Mouse (Mus musculus): Measurements from ENCODE around the gene Mfn2. TPM values are rescaled to one million over a fixed set of nuclear protein-coding genes. Genes with fewer than 3 reads are reported as not detected.
A peak's percentile ranks its signal among the peaks of the same experiment; 100 is the strongest.

Mfn2 gene
- 42.9 and 43.4 TPM in 2 replicates for polyA plus RNA-seq (2016; fragmentation: Nextera tagmentation; extraction: Ambion mirVana)

- under 1% methylated on average over 56 of the region's 59 CpGs for WGBS
- H3K27ac ChIP-seq: peak within 1 kb of the TSS; percentile 99
Measured at GRCm38 (mm10) chr4:147904313-147905089, at the start of gene Mfn2. Gene Mfn2 (minus strand): TSS chr4:147904704.

GRCm38 (mm10) chr4:147953590-147953989, 49.1 kb upstream of the Mfn2 start:
- 16% methylated on average over 4 of the region's 4 CpGs for WGBS

More at GRCm38 (mm10) chr4:147904313-147905089, at the start of gene Mfn2:
- peak; percentile 92 for DNase-seq (ENCODE audit: extremely low spot score, low spot score)
- H3K4me3 ChIP-seq: peak within 1 kb of the TSS; percentile 93
- no peaks in the 10 kb centered on the region for H3K9me3 ChIP-seq
- H3K4me1 ChIP-seq: peaks cover 20% of the 10 kb centered on the region
- no peaks in the 10 kb centered on the region for H3K27me3 ChIP-seq (ENCODE audit: poor library complexity, severe bottlenecking)
- peaks cover 36% of the 10 kb centered on the region for H3K36me3 ChIP-seq (replicated peaks)

GRCm38 (mm10) chr4:147947511-147947910, 43.0 kb upstream of the Mfn2 start:
- Histone ChIP-seq H3K27me3 (ENCODE audit: poor library complexity, severe bottlenecking) (no peaks in the 10 kb centered on the region), H3K4me1 (peaks cover 10% of the 10 kb centered on the region), H3K9me3 (no peaks in the 10 kb centered on the region), H3K4me3 (no peak overlapping the region), H3K27ac (no peak overlapping the region), H3K36me3 (replicated peaks) (peaks cover 65% of the 10 kb centered on the region)
- no peak for DNase-seq (ENCODE audit: extremely low spot score, low spot score)
- 61% methylated on average over 2 of the region's 2 CpGs for WGBS

More at GRCm38 (mm10) chr4:147953590-147953989, 49.1 kb upstream of the Mfn2 start:
- no peaks in the 10 kb centered on the region for H3K9me3 ChIP-seq
- H3K36me3 ChIP-seq (replicated peaks): peaks cover 7% of the 10 kb centered on the region
- H3K4me3 ChIP-seq: no peak overlapping the region
- no peak overlapping the region for H3K27ac ChIP-seq
- H3K4me1 ChIP-seq: no peaks in the 10 kb centered on the region
- no peaks in the 10 kb centered on the region for H3K27me3 ChIP-seq (ENCODE audit: poor library complexity, severe bottlenecking)
- DNase-seq (ENCODE audit: extremely low spot score, low spot score): no peak

- WGBS: 97% methylated on average over 1 of the region's 1 CpGs
- H3K36me3 ChIP-seq (replicated peaks): peaks cover 55% of the 10 kb centered on the region
- no peaks in the 10 kb centered on the region for H3K9me3 ChIP-seq
- H3K27ac ChIP-seq: no peak overlapping the region
- peaks cover 3% of the 10 kb centered on the region for H3K27me3 ChIP-seq (ENCODE audit: poor library complexity, severe bottlenecking)
- peaks cover 34% of the 10 kb centered on the region for H3K4me1 ChIP-seq
- 0 out of 2 replicates have a peak overlapping the region, but pooled peaks have one; percentile 99 for H3K4me3 ChIP-seq
- DNase-seq (ENCODE audit: extremely low spot score, low spot score): no peak
Measured at GRCm38 (mm10) chr4:147943005-147943404, 38.5 kb upstream of the Mfn2 start.

GRCm38 (mm10) chr4:147941045-147942020, 36.8 kb upstream of the Mfn2 start:
- peak overlapping the region; percentile 83 for H3K27ac ChIP-seq
- H3K27me3 ChIP-seq (ENCODE audit: poor library complexity, severe bottlenecking): peaks cover 12% of the 10 kb centered on the region
- H3K9me3 ChIP-seq: no peaks in the 10 kb centered on the region
- peaks cover 48% of the 10 kb centered on the region for H3K4me1 ChIP-seq
- DNase-seq (ENCODE audit: extremely low spot score, low spot score): no peak
- peaks cover 38% of the 10 kb centered on the region for H3K36me3 ChIP-seq (replicated peaks)
- peak overlapping the region; percentile 99 for H3K4me3 ChIP-seq
- WGBS: 7% methylated on average over 87 of the region's 88 CpGs

- peaks cover 31% of the 10 kb centered on the region for H3K36me3 ChIP-seq (replicated peaks)
- H3K4me3 ChIP-seq: peak within 1 kb of the TSS; percentile 99
- H3K4me1 ChIP-seq: peaks cover 54% of the 10 kb centered on the region
- H3K27me3 ChIP-seq (ENCODE audit: poor library complexity, severe bottlenecking): peaks cover 12% of the 10 kb centered on the region
- peak; percentile 91 for DNase-seq (ENCODE audit: extremely low spot score, low spot score)
- H3K27ac ChIP-seq: peak within 1 kb of the TSS; percentile 83
- no peaks in the 10 kb centered on the region for H3K9me3 ChIP-seq
- 2% methylated on average over 35 of the region's 35 CpGs for WGBS
Measured at GRCm38 (mm10) chr4:147940576-147941044, 36.1 kb upstream of the Mfn2 start, which contains the start of gene 2510039O18Rik. Gene 2510039O18Rik (plus strand): TSS chr4:147940895.

- peaks cover 26% of the 10 kb centered on the region for H3K36me3 ChIP-seq (replicated peaks)
- H3K9me3 ChIP-seq: no peaks in the 10 kb centered on the region
- no peak for DNase-seq (ENCODE audit: extremely low spot score, low spot score)
- 56% methylated on average over 9 of the region's 9 CpGs for WGBS
- H3K4me1 ChIP-seq: peaks cover 54% of the 10 kb centered on the region
- peak overlapping the region; percentile 83 for H3K27ac ChIP-seq
- H3K27me3 ChIP-seq (ENCODE audit: poor library complexity, severe bottlenecking): peaks cover 12% of the 10 kb centered on the region
- peak overlapping the region; percentile 99 for H3K4me3 ChIP-seq
Measured at GRCm38 (mm10) chr4:147940111-147940510, 35.6 kb upstream of the Mfn2 start.

- H3K9me3 ChIP-seq: no peaks in the 10 kb centered on the region
- H3K4me1 ChIP-seq: peaks cover 66% of the 10 kb centered on the region
- peaks cover 12% of the 10 kb centered on the region for H3K27me3 ChIP-seq (ENCODE audit: poor library complexity, severe bottlenecking)
- peaks cover 9% of the 10 kb centered on the region for H3K36me3 ChIP-seq (replicated peaks)
- WGBS: 76% methylated on average over 14 of the region's 14 CpGs
- H3K4me3 ChIP-seq: no peak overlapping the region
- H3K27ac ChIP-seq: no peak overlapping the region
- no peak for DNase-seq (ENCODE audit: extremely low spot score, low spot score)
Measured at GRCm38 (mm10) chr4:147938148-147939096, 33.9 kb upstream of the Mfn2 start.

GRCm38 (mm10) chr4:147937486-147937885, 33.0 kb upstream of the Mfn2 start:
- H3K36me3 ChIP-seq (replicated peaks): 0 out of 2 replicates have a peak, but pooled peaks cover 2% of the 10 kb centered on the region
- no peak for DNase-seq (ENCODE audit: extremely low spot score, low spot score)
- 41% methylated on average over 5 of the region's 5 CpGs for WGBS
- peaks cover 12% of the 10 kb centered on the region for H3K27me3 ChIP-seq (ENCODE audit: poor library complexity, severe bottlenecking)
- no peak overlapping the region for H3K4me3 ChIP-seq
- H3K27ac ChIP-seq: no peak overlapping the region
- H3K4me1 ChIP-seq: peaks cover 61% of the 10 kb centered on the region
- no peaks in the 10 kb centered on the region for H3K9me3 ChIP-seq

GRCm38 (mm10) chr4:147937021-147937420, 32.5 kb upstream of the Mfn2 start:
- H3K36me3 ChIP-seq (replicated peaks): no peaks in the 10 kb centered on the region
- H3K4me1 ChIP-seq: peaks cover 56% of the 10 kb centered on the region
- WGBS: 49% methylated on average over 3 of the region's 3 CpGs
- H3K4me3 ChIP-seq: peak overlapping the region; percentile 77
- peaks cover 12% of the 10 kb centered on the region for H3K27me3 ChIP-seq (ENCODE audit: poor library complexity, severe bottlenecking)
- H3K9me3 ChIP-seq: no peaks in the 10 kb centered on the region
- H3K27ac ChIP-seq: peak overlapping the region; percentile 86; the same call in 1 of the 2 replicates
- DNase-seq (ENCODE audit: extremely low spot score, low spot score): no peak

- H3K27me3 ChIP-seq (ENCODE audit: poor library complexity, severe bottlenecking): peaks cover 12% of the 10 kb centered on the region
- WGBS: under 1% methylated on average over 51 of the region's 51 CpGs
- peak; percentile 75 for DNase-seq (ENCODE audit: extremely low spot score, low spot score)
- peaks cover 51% of the 10 kb centered on the region for H3K4me1 ChIP-seq
- H3K9me3 ChIP-seq: no peaks in the 10 kb centered on the region
- H3K4me3 ChIP-seq: peak within 1 kb of the TSS; percentile 77
- peak within 1 kb of the TSS; percentile 86 for H3K27ac ChIP-seq
- H3K36me3 ChIP-seq (replicated peaks): peaks cover 2% of the 10 kb centered on the region; the same call in 1 of the 2 replicates
Measured at GRCm38 (mm10) chr4:147936331-147936954, 31.9 kb upstream of the Mfn2 start, which contains the start of gene Plod1. Gene Plod1 (minus strand): TSS chr4:147936767.

All from forebrain, embryonic 10.5 days (tissue).